Mouse (Mus musculus): Measurements from ENCODE around the gene Rgs3.

The Rgs3 gene

GRCm38 (mm10) chr4:62659861-62660553 is 100.4 kb downstream of the Rgs3 start:
- DNase-seq, result no peak

GRCm38 (mm10) chr4:62660554-62660864 is 100.9 kb downstream of the Rgs3 start:
- no peak for DNase-seq

GRCm38 (mm10) chr4:62661311-62661849 is 101.7 kb downstream of the Rgs3 start:
- no peak for DNase-seq

GRCm38 (mm10) chr4:62663348-62663747 is 103.7 kb downstream of the Rgs3 start:
- no peak for DNase-seq

DNA sequence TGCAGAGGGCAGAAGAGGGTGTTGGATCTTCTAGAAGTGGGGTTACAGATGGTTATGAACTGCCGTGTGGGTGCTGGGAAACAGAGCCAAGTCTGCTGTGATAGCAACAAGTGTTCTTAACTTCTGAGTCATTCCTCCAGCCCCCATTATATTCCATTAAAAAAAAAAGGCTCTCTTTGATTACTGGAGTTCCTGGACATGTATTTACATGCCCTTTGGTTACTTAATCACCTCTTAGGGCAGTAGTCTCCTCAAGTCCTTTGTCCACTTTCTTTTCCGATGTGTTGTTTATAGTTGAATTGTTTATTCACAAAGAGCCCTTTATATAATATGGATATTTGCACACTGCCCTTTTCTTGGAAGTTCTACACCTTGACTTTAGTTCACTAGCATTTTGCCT is 106.2 kb downstream of the Rgs3 start:
- no peak for DNase-seq

DNA sequence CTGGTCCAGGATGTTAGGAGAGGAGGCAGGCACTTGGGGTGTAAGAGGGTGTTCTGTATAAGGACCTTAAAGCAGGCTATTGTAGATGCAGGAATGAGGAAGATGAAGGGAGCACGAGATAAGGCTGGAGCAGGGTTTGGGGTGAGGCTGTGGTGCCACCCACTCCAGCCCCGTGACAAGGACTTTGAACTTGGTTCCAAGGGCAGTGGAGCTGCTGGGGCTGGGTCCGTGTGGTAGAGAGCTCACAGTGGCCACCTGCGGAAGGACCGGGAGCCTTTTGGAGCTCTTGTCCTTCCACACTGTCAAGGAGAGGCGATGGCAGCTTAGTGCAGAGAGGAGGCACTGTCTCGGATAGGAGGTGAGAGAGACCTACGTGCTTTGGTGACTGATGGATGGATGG is 109.0 kb downstream of the Rgs3 start:
- no peak for DNase-seq

- DNase-seq, result peak; percentile 48
Measured at GRCm38 (mm10) chr4:62669094-62670071, 109.7 kb downstream of the Rgs3 start.

GRCm38 (mm10) chr4:62673531-62674030 is 113.9 kb downstream of the Rgs3 start:
- DNase-seq, result no peak

DNA sequence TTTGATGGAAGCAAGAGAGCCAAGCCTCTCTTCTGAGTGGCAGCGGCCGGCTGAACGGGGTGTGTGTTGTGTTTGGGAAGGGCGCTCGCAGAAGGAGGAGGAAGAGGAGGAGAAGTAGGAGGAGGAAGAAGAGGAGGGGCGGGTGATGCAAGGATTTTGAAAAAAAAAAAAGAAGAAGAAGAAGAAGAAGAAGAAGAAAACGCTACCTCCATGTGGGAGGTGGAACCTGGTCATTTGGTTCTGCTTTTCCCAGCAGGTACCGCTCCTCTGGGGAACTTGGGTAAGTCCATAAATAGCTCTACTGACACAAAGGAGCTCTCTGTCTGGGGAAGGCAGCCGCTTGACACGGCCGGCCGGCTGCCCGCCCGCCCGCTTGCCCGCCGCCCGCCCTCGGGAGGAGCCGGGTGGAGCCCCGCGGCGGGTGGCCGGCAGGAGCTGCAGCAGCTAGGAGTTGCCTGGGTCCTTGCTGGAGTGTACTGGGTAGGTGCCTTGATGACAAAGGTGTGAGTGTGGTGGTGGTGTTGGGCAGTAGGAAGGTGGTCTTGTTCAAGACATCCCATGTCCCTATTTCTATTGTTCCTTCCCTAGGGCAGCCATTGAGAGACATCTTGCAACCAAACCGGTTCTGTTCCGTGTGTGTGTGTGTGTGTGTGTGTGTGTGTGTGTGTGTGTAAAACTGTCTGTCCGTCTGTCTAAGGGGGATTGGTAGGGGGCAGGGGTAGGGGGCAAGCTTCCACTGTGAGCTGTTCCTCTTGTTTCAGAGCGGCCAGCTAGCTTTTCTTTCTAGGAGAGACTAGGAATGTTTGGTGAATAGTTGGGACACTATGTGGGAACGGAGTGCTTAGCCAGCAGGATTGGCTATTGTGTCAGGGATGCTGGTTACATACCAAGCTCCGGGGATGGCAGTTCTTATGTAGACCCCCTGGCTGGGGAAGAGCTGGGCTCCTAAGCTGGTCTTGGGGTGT is 114.7 kb downstream of the Rgs3 start:
- no peak for DNase-seq

GRCm38 (mm10) chr4:62675394-62675793 is 115.7 kb downstream of the Rgs3 start:
- no peak for DNase-seq

DNA sequence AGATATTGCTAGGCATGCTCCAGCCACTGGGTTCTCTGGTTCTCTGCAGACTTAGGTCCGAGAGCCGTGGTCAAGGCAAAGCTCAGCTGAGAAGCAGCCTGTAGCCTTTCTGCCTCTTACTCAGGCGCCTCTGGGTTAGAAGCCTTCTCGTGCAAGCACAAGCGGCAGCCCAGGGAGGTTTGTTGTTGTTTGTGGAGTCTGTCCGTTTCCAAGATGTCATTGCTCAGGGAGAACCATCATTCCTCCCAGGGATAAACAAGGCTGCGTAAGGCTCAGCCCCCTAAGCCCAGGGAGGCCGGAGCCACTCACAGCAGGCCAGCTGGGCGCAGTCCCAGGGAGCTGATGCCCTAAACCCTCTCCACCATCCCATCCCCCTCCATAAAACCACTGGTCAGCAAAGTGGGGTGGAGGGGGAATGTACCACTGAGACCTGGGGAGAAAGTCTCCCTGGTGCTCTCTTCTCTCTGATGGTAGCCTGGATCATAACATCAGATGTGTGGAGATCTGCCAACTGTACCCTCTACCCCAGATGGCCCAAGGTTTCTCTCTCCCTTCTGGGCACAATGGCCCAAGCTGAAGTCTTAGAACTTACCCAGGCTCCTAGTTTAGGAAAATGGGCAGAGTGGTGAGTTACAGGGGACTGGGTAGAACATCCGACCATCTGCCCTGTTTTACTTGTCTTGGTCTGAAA is 117.5 kb downstream of the Rgs3 start:
- DNase-seq, result no peak

DNA sequence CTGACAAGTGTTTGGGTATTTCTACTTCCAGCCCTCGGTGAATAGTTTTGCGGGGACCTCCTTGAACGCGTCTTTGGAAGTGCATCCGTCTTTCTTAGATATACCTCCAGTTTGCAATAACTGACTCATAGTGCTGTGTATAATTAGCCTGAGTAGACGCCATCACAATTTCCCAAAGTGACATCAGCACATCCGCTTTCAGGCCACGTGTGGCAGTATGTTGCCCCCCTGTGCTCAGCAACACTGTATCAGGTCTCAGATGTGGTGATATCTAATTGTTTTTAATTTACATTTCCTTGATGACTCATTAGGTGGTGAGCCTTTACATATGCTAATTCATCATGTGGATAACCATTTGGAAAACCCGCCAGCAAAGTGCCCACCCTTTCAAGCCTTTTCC is 119.5 kb downstream of the Rgs3 start:
- DNase-seq, result no peak

GRCm38 (mm10) chr4:62681467-62681866 is 121.8 kb downstream of the Rgs3 start:
- DNase-seq, result no peak

GRCm38 (mm10) chr4:62682371-62682770 is 122.7 kb downstream of the Rgs3 start:
- no peak for DNase-seq

DNA sequence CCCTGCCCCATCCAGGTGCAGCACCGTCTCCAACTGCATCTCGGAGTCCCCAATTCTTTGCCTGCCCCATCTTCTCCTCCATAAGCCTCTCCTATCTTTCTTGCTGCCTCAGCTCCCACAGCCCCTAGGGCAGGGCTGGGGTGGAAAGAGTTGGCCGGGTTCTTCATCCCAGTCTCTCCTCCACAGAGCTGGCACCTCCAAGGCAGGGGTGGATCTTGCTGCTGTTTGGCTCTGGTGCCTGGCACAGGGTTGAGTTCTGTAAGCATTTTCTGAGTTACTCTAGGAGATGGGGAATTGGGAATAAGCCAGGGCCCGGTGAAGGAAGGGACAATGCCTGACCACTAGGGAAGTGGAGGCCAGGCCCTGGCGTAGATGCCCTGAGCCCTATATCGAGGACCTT is 123.5 kb downstream of the Rgs3 start:
- no peak for DNase-seq

- DNase-seq, result peak; percentile 75
Measured at GRCm38 (mm10) chr4:62684351-62684750, 124.7 kb downstream of the Rgs3 start.

DNA sequence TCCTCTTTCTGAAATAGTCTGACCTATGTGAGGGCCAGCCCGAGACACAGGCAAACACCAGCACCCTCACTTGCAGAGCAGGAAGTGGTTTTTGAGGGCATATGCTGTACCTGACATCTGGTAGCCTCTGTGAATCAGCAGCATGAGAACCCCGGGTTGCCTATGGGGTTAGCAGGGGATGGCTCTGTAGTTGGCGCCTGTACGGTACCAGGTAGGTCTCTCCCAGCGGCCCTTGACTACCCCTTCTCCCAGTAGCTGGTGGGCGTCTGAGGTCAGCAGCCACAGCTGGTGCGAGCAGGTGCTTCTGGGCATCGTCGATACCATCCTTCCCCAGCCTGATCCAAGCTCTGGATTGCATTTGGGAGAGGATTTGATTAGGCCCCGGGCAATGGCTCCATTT is 125.6 kb downstream of the Rgs3 start:
- no peak for DNase-seq

DNA sequence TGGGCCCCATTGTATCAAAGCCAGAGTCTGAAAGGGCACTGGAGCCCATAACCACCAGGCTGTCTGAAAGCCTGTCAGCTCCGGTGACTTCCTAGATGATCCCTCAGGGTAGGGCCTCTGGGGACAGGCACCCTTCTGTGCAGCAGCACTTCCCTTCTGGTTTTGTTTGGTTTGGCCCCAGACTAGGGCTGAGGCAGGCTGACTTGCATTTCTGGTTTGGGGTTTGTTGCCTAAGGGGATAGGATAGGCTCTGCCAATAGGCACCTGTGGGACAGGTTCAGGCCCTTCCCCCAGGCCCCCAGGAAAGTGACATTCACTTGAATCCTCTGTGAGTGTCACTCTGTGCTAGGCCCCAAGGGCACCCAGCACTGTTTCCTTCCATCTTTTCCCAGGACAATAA is 127.1 kb downstream of the Rgs3 start:
- no peak for DNase-seq

DNA sequence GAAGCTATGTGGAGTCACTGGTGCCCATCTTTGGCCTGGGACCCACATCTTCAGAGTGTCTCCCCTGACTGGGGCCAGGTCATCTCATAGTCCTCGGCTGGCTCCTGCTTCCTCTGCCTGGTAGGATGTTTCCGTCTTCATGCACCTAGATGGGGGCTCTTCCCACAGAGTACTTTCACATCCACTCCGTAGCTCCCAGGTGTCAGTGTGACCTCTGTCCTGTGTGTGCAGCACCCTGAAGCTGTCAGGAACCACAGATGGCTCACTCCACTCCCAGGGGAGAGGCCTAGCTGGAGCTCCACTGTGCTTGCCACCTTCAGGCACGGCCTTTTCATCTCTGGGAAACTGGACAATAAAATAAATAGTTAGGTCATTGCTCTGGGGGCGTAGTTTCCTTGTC is 128.5 kb downstream of the Rgs3 start:
- DNase-seq, result no peak

DNA sequence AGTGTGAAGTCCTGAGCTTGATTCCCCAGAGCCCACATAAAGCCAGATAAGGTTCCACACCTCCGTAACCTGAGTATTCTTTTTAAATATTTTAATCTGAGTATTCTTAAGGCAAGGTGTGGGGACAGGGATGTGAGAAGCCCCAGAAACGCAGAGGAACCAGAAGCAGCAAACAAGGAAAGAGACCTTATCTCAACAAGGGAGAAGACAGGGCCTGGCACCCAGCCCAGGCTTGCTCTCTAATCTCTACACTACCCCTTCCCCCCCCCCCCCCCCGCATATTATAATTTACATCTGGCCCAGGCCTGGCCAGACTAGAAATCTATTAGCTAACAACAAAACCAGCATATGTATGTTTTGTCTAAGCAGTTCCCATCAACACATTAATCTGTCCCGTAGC is 131.3 kb downstream of the Rgs3 start:
- no peak for DNase-seq

DNA sequence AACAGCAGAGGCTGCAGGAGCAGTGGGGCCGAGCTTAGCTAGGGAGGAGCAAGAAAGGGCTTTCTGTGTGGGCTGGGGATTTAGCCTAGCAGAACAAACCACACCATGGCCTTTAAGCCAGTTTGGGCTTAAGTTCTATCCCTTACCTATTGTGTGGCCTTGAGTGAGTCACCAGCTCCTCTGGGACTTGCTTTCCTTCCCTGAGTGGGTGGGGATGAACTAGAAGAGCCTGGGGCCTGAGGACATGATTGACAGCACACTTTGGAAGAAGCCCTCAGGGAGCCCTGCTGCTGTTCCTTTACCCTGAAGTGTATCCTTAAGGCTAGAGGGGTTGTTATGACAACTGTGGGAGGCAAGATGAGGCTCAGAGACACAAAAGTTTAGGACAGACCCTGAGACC is 132.0 kb downstream of the Rgs3 start:
- DNase-seq, result no peak

DNA sequence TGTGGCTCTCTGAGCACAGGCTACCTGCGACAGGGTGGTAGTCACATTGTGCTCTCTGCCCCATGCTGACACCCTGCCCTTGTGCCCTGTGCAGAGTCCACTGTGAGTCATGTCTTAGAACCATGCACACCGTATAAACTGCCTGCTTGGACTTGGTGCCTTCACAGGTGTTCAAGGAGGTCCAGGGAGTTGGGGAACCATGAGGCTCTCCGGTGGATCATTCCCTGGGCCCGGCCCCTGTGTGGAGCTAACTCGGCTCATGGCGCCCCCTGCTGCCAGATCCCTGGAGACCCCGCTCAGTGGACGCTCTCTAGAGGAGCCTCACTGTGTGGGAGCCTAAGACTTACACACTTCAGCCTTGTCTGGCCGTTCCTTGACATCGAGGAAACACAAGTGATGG is 134.2 kb downstream of the Rgs3 start:
- DNase-seq, result peak; percentile 82
